Mouse (Mus musculus): ENCODE results near the gene Zfp92. TPM values are rescaled to one million over a fixed set of nuclear protein-coding genes. Genes with fewer than 3 reads are reported as not detected.

The Zfp92 gene
- polyA plus RNA-seq, 1 experiment from 2014 or later = 0.05 TPM

- ATAC-seq (ENCODE audit: low FRiP score) = no peak
- H3K4me2 ChIP-seq = no peak overlapping the region
- WGBS = 63% methylated on average over 5 of the region's 5 CpGs
- H3K27ac ChIP-seq (ENCODE audit: low read depth, low read length) = no peak overlapping the region
- no peaks in the 10 kb centered on the region for H3K4me1 ChIP-seq (ENCODE audit: control insufficient read depth, insufficient read depth, low read length)
- no peak for DNase-seq (ENCODE audit: low spot score, missing footprints)
- H3K9me3 ChIP-seq (ENCODE audit: control insufficient read depth, low read length) = no peaks in the 10 kb centered on the region
- no peak overlapping the region for H3K9ac ChIP-seq (ENCODE audit: low read length)
- H3K4me3 ChIP-seq (ENCODE audit: low read depth, low read length) = no peak overlapping the region
- H3K36me3 ChIP-seq (ENCODE audit: control insufficient read depth, insufficient read depth, low read length) = no peaks in the 10 kb centered on the region
- H3K27me3 ChIP-seq (ENCODE audit: control insufficient read depth, insufficient read depth, low read length) = no peaks in the 10 kb centered on the region; the same call in 1 of the 2 replicates
Observed at GRCm38 (mm10) chrX:73467446-73468241, 56.7 kb downstream of the Zfp92 start.

GRCm38 (mm10) chrX:73468330-73468729 lies 57.4 kb downstream of the Zfp92 start:
- no peak overlapping the region for H3K27ac ChIP-seq (ENCODE audit: low read depth, low read length)
- DNase-seq (ENCODE audit: low spot score, missing footprints) (no peak), ATAC-seq (ENCODE audit: low FRiP score) (no peak)
- no peak overlapping the region for H3K9ac ChIP-seq (ENCODE audit: low read length)
- H3K4me2 ChIP-seq = no peak overlapping the region
- no peaks in the 10 kb centered on the region; the same call in 1 of the 2 replicates for H3K27me3 ChIP-seq (ENCODE audit: control insufficient read depth, insufficient read depth, low read length)
- H3K36me3 ChIP-seq (ENCODE audit: control insufficient read depth, insufficient read depth, low read length) = no peaks in the 10 kb centered on the region
- no peaks in the 10 kb centered on the region for H3K4me1 ChIP-seq (ENCODE audit: control insufficient read depth, insufficient read depth, low read length)
- 76% methylated on average over 3 of the region's 3 CpGs for WGBS
- H3K4me3 ChIP-seq (ENCODE audit: low read depth, low read length) = no peak overlapping the region
- H3K9me3 ChIP-seq (ENCODE audit: control insufficient read depth, low read length) = no peaks in the 10 kb centered on the region

- Histone ChIP-seq H3K4me1 (ENCODE audit: control insufficient read depth, insufficient read depth, low read length) (no peaks in the 10 kb centered on the region), H3K9me3 (ENCODE audit: control insufficient read depth, low read length) (no peaks in the 10 kb centered on the region), H3K9ac (ENCODE audit: low read length) (no peak overlapping the region), H3K4me3 (ENCODE audit: low read depth, low read length) (no peak overlapping the region), H3K27me3 (ENCODE audit: control insufficient read depth, insufficient read depth, low read length) (no peaks in the 10 kb centered on the region; the same call in 1 of the 2 replicates), H3K36me3 (ENCODE audit: control insufficient read depth, insufficient read depth, low read length) (no peaks in the 10 kb centered on the region), H3K27ac (ENCODE audit: low read depth, low read length) (no peak overlapping the region), H3K4me2 (no peak overlapping the region)
- DNase-seq (ENCODE audit: low spot score, missing footprints) (no peak), ATAC-seq (ENCODE audit: low FRiP score) (no peak)
- no CpG with 5 or more reads among the region's 1 CpGs for WGBS
Observed at GRCm38 (mm10) chrX:73468752-73469151, 57.9 kb downstream of the Zfp92 start.

GRCm38 (mm10) chrX:73471764-73472163 lies 60.9 kb downstream of the Zfp92 start:
- no peak overlapping the region for H3K4me2 ChIP-seq
- H3K27ac ChIP-seq (ENCODE audit: low read depth, low read length) = no peak overlapping the region
- no peaks in the 10 kb centered on the region for H3K36me3 ChIP-seq (ENCODE audit: control insufficient read depth, insufficient read depth, low read length)
- no peak for DNase-seq (ENCODE audit: low spot score, missing footprints)
- no peak overlapping the region for H3K4me3 ChIP-seq (ENCODE audit: low read depth, low read length)
- no peaks in the 10 kb centered on the region for H3K9me3 ChIP-seq (ENCODE audit: control insufficient read depth, low read length)
- no peak for ATAC-seq (ENCODE audit: low FRiP score)
- WGBS = 82% methylated on average over 3 of the region's 3 CpGs
- no peaks in the 10 kb centered on the region; the same call in 1 of the 2 replicates for H3K27me3 ChIP-seq (ENCODE audit: control insufficient read depth, insufficient read depth, low read length)
- H3K4me1 ChIP-seq (ENCODE audit: control insufficient read depth, insufficient read depth, low read length) = no peaks in the 10 kb centered on the region
- no peak overlapping the region for H3K9ac ChIP-seq (ENCODE audit: low read length)

GRCm38 (mm10) chrX:73474340-73475165 lies 63.7 kb downstream of the Zfp92 start:
- 70% methylated on average over 12 of the region's 12 CpGs for WGBS
- no peak for ATAC-seq (ENCODE audit: low FRiP score)

GRCm38 (mm10) chrX:73475658-73476256 lies 64.9 kb downstream of the Zfp92 start:
- DNase-seq (ENCODE audit: low spot score, missing footprints) = no peak
- no peak for ATAC-seq (ENCODE audit: low FRiP score)
- no peaks in the 10 kb centered on the region for H3K4me1 ChIP-seq (ENCODE audit: control insufficient read depth, insufficient read depth, low read length)
- H3K4me2 ChIP-seq = no peak overlapping the region
- no peak overlapping the region for H3K27ac ChIP-seq (ENCODE audit: low read depth, low read length)
- no peaks in the 10 kb centered on the region for H3K36me3 ChIP-seq (ENCODE audit: control insufficient read depth, insufficient read depth, low read length)
- H3K9ac ChIP-seq (ENCODE audit: low read length) = no peak overlapping the region
- 93% methylated on average over 1 of the region's 1 CpGs for WGBS
- no peaks in the 10 kb centered on the region for H3K9me3 ChIP-seq (ENCODE audit: control insufficient read depth, low read length)
- no peaks in the 10 kb centered on the region for H3K27me3 ChIP-seq (ENCODE audit: control insufficient read depth, insufficient read depth, low read length)
- H3K4me3 ChIP-seq (ENCODE audit: low read depth, low read length) = no peak overlapping the region

More at GRCm38 (mm10) chrX:73474340-73475165, 63.7 kb downstream of the Zfp92 start:
- Histone ChIP-seq H3K9me3 (ENCODE audit: control insufficient read depth, low read length) (no peaks in the 10 kb centered on the region), H3K9ac (ENCODE audit: low read length) (no peak overlapping the region), H3K4me2 (no peak overlapping the region), H3K27me3 (ENCODE audit: control insufficient read depth, insufficient read depth, low read length) (no peaks in the 10 kb centered on the region; the same call in 1 of the 2 replicates), H3K4me3 (ENCODE audit: low read depth, low read length) (no peak overlapping the region), H3K4me1 (ENCODE audit: control insufficient read depth, insufficient read depth, low read length) (no peaks in the 10 kb centered on the region), H3K36me3 (ENCODE audit: control insufficient read depth, insufficient read depth, low read length) (no peaks in the 10 kb centered on the region), H3K27ac (ENCODE audit: low read depth, low read length) (no peak overlapping the region)
- DNase-seq (ENCODE audit: low spot score, missing footprints) = no peak

GRCm38 (mm10) chrX:73476621-73477020 lies 65.7 kb downstream of the Zfp92 start:
- Histone ChIP-seq H3K9me3 (ENCODE audit: control insufficient read depth, low read length) (no peaks in the 10 kb centered on the region), H3K4me2 (no peak overlapping the region), H3K9ac (ENCODE audit: low read length) (no peak overlapping the region), H3K36me3 (ENCODE audit: control insufficient read depth, insufficient read depth, low read length) (no peaks in the 10 kb centered on the region), H3K27ac (ENCODE audit: low read depth, low read length) (no peak overlapping the region), H3K27me3 (ENCODE audit: control insufficient read depth, insufficient read depth, low read length) (no peaks in the 10 kb centered on the region), H3K4me1 (ENCODE audit: control insufficient read depth, insufficient read depth, low read length) (no peaks in the 10 kb centered on the region), H3K4me3 (ENCODE audit: low read depth, low read length) (no peak overlapping the region)
- DNase-seq (ENCODE audit: low spot score, missing footprints) = no peak
- no peak for ATAC-seq (ENCODE audit: low FRiP score)
- WGBS = 60% methylated on average over 2 of the region's 2 CpGs

- H3K9ac ChIP-seq (ENCODE audit: low read length) = no peak overlapping the region
- H3K4me3 ChIP-seq (ENCODE audit: low read depth, low read length) = no peak overlapping the region
- H3K36me3 ChIP-seq (ENCODE audit: control insufficient read depth, insufficient read depth, low read length) = no peaks in the 10 kb centered on the region
- H3K27ac ChIP-seq (ENCODE audit: low read depth, low read length) = no peak overlapping the region
- WGBS = 57% methylated on average over 2 of the region's 2 CpGs
- DNase-seq (ENCODE audit: low spot score, missing footprints) (no peak), ATAC-seq (ENCODE audit: low FRiP score) (no peak)
- no peaks in the 10 kb centered on the region for H3K9me3 ChIP-seq (ENCODE audit: control insufficient read depth, low read length)
- no peaks in the 10 kb centered on the region for H3K27me3 ChIP-seq (ENCODE audit: control insufficient read depth, insufficient read depth, low read length)
- H3K4me2 ChIP-seq = no peak overlapping the region
- no peaks in the 10 kb centered on the region for H3K4me1 ChIP-seq (ENCODE audit: control insufficient read depth, insufficient read depth, low read length)
Observed at GRCm38 (mm10) chrX:73477500-73477899, 66.6 kb downstream of the Zfp92 start.

Measured in midbrain, embryonic 11.5 days (tissue).